Mouse (Mus musculus) splenic B cell, adult 2 months (primary cell): Measurements from ENCODE around the gene Tex46.

Experiments used
- DNase-seq: peaks from one replicate; pipeline ENCODE4 v3.0.0-alpha.2; 2011; ENCODE audit warnings: low read depth, low spot score
- H3K27me3 ChIP-seq: 2 replicates; pipeline ENCODE4 v1.6.1; 2012; ENCODE audit warnings: mild to moderate bottlenecking, low read length, moderate library complexity, mixed read lengths; ENCODE audit not compliant: control insufficient read depth, poor library complexity, insufficient read depth, severe bottlenecking
- H3K36me3 ChIP-seq: 2 replicates; pipeline ENCODE4 v1.6.1; 2012; ENCODE audit warnings: mild to moderate bottlenecking, low read length, moderate library complexity, mixed read lengths; ENCODE audit not compliant: control insufficient read depth, poor library complexity, insufficient read depth, severe bottlenecking

Gene Tex46

DNA sequence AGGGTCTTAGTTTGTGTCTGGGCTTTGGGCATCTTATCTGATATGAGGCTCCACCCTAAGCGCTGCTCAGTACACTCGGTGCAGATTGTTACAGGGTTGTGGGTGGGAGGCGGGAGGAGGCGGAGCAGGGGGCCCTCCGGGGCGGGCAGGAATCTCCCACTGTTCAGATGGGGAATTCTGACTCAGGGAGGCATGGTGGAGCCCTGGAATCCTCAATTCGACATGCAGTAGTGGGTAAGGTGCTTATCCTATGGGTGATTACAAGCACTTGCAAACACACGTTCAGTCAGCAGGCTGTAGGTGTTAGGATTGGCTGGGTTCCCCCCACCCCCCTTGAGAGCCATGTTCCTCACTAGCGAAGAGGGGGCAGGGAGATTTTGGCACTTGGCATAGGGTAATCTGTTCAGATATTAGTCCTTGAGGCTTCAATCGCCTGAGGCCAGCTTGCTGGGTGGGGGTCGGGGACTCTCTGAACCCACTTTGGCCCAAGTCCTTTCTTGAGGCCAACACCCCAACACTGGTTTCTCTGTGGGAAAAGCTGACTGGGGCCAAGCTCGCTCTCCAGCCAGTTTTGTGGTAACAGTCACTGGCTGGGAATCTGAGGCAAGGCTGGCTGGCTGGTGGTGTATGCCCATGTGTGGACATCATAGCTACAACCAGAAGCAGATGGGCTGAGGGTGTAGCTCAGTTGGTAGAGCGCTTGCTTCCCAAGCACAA is 39.4 kb downstream of the Tex46 start:
- Histone ChIP-seq H3K36me3 (no peaks in the 10 kb centered on the region), H3K27me3 (no peaks in the 10 kb centered on the region)
- no peak for DNase-seq

DNA sequence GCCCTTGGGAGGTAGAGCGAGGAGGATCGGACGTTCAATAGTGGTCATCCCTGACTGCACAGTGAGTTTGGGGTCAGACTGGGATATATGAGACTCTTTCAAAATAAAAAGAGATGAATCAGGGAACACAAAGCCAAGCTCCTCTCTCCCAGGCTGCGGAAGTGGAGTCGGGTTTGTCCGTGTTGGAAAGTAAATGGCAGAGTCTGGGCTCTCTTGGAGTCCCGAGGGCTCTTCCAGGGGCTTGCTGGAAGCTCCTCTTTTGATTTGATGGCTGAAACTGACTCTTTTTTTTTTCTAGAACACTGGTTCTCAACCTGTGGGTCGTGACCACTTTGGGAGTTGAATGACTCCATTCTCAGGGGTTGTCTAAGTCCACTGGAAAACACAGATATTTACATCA is 40.0 kb downstream of the Tex46 start:
- Histone ChIP-seq H3K36me3 (no peaks in the 10 kb centered on the region), H3K27me3 (no peaks in the 10 kb centered on the region)
- DNase-seq, result no peak

DNA sequence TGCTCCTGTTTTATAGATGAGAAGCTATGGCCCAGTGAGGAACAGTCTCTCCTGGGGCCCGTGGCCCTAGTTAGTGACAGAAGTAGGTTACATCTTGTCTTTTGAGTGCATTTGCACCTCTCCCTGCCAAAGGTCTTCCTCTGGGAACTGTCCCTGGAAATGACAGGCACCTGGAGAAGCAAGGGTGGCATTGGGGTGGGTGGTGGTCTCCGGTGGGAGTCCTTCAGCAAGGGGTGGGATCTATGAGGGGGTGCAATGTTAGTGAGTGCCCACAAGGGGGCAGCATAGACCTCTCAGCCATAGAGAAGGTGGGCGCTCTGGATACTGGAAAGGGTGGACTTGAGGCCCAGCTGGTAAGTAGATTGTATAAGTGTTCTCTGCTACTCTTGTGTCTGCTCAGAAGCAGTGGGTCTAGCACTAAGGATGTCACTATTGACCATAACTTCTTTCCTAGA is 41.1 kb downstream of the Tex46 start:
- Histone ChIP-seq H3K36me3 (no peaks in the 10 kb centered on the region), H3K27me3 (no peaks in the 10 kb centered on the region)
- DNase-seq, result peak; percentile 53

DNA sequence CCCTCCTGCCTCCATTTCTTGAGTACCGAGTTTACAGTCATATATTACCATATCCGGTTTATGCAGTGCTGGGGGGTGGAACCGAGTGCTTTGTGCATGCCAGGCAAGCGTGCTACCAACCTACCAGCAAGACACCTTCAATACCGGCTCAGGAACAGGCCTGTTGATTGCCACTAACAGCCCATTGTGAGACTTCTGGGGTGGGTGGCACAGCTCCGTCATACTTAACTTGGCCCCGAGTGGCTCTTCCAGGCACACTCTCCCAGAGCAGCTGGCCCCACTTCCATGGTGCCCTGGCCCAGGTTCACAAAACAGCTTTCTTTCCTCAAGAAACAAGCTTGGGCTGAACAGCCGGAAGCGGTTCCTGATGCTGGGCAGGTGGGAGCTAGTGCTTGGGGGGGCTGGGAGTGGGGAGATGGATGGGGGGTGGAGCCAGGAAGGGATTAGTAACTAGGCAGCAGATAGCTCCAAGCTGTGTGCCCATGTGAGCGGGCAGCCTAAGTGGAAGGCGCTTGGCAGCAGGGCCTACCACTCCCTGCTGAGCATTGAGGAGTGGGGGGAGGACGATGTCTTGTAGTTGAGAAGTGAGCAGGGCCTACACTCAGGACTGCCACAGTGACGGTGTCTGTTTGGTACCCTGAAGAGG is 41.8 kb downstream of the Tex46 start:
- peak; percentile 5 for DNase-seq
- H3K27me3 ChIP-seq, result no peaks in the 10 kb centered on the region
- no peaks in the 10 kb centered on the region for H3K36me3 ChIP-seq

DNA sequence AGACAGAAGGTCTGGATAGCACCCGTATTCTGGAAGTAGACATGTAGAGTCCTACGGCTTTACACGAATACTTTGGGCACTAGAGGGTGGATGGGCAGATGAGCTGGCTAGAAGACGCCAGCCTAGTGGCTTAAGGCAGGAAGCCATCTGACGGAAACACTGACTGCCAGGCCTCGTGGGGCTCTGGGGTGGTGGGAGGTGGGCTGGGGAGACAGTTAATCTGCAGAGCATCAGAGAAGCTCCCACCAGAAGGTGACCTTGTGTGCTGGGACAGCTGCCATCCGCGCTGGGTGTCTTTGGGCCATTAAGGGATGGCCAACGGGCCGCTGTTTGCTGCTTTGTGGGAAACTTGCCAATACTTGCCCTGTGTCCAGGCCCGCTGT is 42.3 kb downstream of the Tex46 start:
- Histone ChIP-seq H3K36me3 (no peaks in the 10 kb centered on the region), H3K27me3 (no peaks in the 10 kb centered on the region)
- DNase-seq, result no peak

DNA sequence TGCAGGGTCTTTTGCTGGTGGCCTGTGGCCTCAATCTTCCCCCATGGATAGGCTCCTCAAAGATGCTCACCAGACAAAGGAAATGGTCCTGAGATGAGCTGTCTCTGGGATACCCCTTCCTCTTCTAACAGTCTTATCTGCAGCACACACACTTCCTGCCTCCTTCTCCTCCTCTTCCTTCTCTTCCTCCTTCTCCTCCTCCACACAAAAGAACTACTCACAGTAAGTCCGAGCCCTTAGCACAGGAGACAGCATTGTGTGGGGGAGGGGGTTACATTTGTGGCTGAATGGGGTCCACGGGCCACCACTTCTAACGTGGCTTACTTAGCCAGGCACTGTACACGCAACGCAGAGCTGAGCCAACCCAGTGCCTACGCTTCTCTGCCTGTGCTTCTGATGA is 42.8 kb downstream of the Tex46 start:
- Histone ChIP-seq H3K36me3 (no peaks in the 10 kb centered on the region), H3K27me3 (no peaks in the 10 kb centered on the region)
- DNase-seq, result no peak

DNA sequence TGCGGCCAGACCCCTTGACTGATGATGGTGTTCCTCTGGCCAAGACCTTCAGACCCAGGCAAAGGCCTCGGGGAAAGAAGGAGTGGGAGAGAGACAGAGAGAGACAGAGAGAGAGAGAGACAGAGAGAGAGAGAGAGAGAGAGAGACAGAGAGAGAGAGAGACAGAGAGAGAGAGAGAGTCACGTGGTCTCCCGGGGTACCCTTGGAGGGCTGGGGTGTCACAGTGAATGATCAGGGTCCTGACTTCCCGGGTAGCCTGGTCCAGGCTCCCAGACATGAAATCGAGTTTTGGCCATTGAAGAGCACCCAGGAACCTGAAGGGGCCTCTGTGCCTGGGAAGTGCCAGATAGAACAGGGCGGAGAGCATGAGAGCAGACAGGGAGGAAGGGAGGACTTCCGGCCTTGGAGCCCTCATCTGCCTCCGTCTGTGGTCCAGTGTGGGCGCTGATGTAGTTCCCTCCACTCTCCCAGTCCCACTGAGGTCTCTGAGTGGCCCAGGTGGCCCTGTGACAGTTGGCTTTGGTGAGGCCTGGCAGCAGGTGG is 43.5 kb downstream of the Tex46 start:
- Histone ChIP-seq H3K36me3 (no peaks in the 10 kb centered on the region), H3K27me3 (no peaks in the 10 kb centered on the region)
- DNase-seq, result no peak

DNA sequence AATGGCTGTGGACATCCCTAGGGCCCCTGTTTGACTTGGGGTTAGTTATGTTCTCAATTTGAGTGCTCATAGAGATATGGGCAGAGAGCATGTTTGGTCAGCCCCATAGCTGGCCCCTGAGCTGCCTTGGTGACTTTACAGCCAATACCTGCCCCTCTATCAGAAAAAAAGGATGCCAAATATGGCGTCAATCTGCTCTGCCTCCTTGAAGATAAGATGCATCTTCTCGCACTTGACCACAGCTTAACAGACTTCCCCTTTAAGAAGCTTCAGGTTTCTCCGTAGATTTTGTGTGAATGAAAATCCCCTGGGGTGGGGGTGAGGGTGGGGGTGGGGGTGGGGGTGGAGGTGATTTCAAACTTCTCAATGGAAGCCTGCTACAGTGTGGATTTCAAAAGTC is 47.7 kb downstream of the Tex46 start:
- Histone ChIP-seq H3K27me3 (no peaks in the 10 kb centered on the region), H3K36me3 (no peaks in the 10 kb centered on the region)
- DNase-seq, result no peak
